Mouse (Mus musculus) testis, postnatal 10 days (tissue): ENCODE measurements around the gene Arf1.
A peak's percentile ranks its signal among the peaks of the same experiment; 100 is the strongest.

Experiments used
- DNase-seq: peaks from one replicate; pipeline ENCODE4 v3.0.0; 2021; ENCODE audit warnings: low spot score

Gene Arf1

GRCm38 (mm10) chr11:59192059-59192386 lies 36.0 kb downstream of the Arf1 start, which contains the start of gene Guk1:
TSS of gene Guk1 (minus strand) at chr11:59192212.
- DNase-seq: no peak

- DNase-seq: peak; percentile 90
Observed at GRCm38 (mm10) chr11:59191231-59192058, 36.6 kb downstream of the Arf1 start.

GRCm38 (mm10) chr11:59187706-59188105 lies 40.4 kb downstream of the Arf1 start:
- no peak for DNase-seq

GRCm38 (mm10) chr11:59185490-59185889 lies 42.6 kb downstream of the Arf1 start:
- no peak for DNase-seq

GRCm38 (mm10) chr11:59183821-59184220 lies 44.2 kb downstream of the Arf1 start:
- peak; percentile 73 for DNase-seq

GRCm38 (mm10) chr11:59182864-59183331 lies 45.2 kb downstream of the Arf1 start, which contains the start of gene Gjc2:
TSS of gene Gjc2 (minus strand) at chr11:59183213.
- peak; percentile 80 for DNase-seq

GRCm38 (mm10) chr11:59176921-59177320 lies 51.1 kb downstream of the Arf1 start:
- DNase-seq: no peak

GRCm38 (mm10) chr11:59176475-59176874 lies 51.6 kb downstream of the Arf1 start:
- no peak for DNase-seq

GRCm38 (mm10) chr11:59174189-59174838 lies 53.8 kb downstream of the Arf1 start:
- DNase-seq: no peak

GRCm38 (mm10) chr11:59170549-59170948 lies 57.5 kb downstream of the Arf1 start:
- no peak for DNase-seq

- no peak for DNase-seq
Observed at GRCm38 (mm10) chr11:59169807-59170206, 58.3 kb downstream of the Arf1 start.

- no peak for DNase-seq
Observed at GRCm38 (mm10) chr11:59165616-59166241, 62.3 kb downstream of the Arf1 start.

GRCm38 (mm10) chr11:59164384-59164783 lies 63.7 kb downstream of the Arf1 start:
- DNase-seq: peak; percentile 44

GRCm38 (mm10) chr11:59163255-59164236 lies 64.5 kb downstream of the Arf1 start, which contains the start of gene Iba57:
TSS of gene Iba57 (minus strand) at chr11:59163739.
- peak; percentile 95 for DNase-seq

- DNase-seq: peak; percentile 38
Observed at GRCm38 (mm10) chr11:59162443-59163254, 65.4 kb downstream of the Arf1 start.
